Mouse (Mus musculus) layer of hippocampus, adult 2 months (tissue): ENCODE data around the gene Aldh1a7. TPM values are rescaled to one million over a fixed set of nuclear protein-coding genes. Genes with fewer than 3 reads are reported as not detected.
"Not testable (repeated sequence)": the region's sequence is repeated elsewhere in the genome, so short reads cannot be mapped to it uniquely, and the experiment has no call there.

Experiments
- DNase-seq, 2 experiments: peaks; one replicate each; pipeline ENCODE4 v3.0.0; 2022; ENCODE audit warnings: low spot score in 2 of 2
- H3K27ac ChIP-seq: fragments of 200-600 bp; 2 replicates; pipeline ENCODE4 v1.8.1; 2022
- H3K4me3 ChIP-seq: fragments of 200-600 bp; 2 replicates; pipeline ENCODE4 v1.8.1; 2022; ENCODE audit warnings: mild to moderate bottlenecking
- CTCF ChIP-seq: fragments of 200-600 bp; conservative IDR thresholded peaks from 2 replicates; pipeline ENCODE4 v1.8.1; 2022; ENCODE audit warnings: antibody characterized with exemption, mild to moderate bottlenecking, moderate library complexity
- total RNA-seq, 2 experiments: library from RNA; stranded (reverse); gene quantifications; 2 replicates each; pipeline ENCODE4 v1.2.3; 2021

Aldh1a7 gene
- total RNA-seq, 2 experiments from 2014 or later: 0.18 to 0.44 TPM

DNA sequence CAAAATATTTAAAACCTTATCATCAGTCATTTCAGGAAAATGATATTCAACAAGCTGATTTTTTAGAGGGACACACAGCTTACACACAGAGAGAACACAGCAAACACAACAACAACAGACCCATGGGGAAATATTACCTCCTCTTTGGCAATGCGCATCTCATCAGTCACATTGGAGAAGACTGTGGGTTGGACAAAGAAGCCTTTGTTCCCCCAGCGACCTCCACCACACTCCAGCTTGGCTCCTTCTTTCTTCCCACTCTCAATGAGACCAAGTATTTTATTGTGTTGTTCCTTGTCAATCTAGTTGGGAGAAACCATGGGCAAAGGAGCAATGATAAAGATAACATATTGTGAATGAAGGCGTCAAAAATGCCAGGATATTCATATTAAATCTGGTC, 25.3 kb downstream of the Aldh1a7 start:
- no peak for DNase-seq
- TF ChIP-seq CTCF: no peak

DNA sequence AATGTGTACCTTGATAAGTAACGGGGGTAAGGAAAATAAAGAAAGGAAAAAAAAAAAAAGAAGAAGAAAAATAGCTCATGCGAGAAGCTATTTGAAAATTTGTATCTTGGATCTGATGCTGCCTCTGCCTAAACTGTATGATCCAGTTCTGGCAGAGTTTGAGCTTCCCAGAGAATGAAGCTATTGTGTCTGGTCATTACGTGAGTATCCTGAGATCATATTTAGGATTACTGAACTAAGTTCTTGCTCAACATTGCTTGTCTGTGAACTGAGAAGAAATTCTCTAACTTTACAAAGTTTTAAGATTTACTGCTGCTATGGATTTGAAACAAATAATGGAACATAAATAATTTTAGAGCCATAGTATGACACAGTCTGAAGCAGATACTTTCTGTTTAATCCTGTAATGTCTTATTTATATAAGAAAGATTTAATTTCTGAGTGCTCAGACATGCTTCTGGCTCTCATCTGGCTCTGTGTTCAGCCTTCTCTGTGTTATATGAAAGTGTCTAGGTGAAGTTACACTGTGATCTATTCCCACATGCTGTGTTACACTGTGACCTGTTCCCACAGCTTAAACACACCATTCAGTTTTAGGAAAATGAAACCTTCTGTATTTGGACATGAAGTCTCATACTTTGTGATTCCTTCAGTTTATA, 49.5 kb downstream of the Aldh1a7 start:
- Histone ChIP-seq H3K4me3 (no peak overlapping the region), H3K27ac (no peak overlapping the region)
- DNase-seq: no peak
- no peak for TF ChIP-seq CTCF

More for the DNA sequence above, 25.3 kb downstream of the Aldh1a7 start:
- Histone ChIP-seq H3K27ac (no peak overlapping the region), H3K4me3 (no peak overlapping the region)

DNA sequence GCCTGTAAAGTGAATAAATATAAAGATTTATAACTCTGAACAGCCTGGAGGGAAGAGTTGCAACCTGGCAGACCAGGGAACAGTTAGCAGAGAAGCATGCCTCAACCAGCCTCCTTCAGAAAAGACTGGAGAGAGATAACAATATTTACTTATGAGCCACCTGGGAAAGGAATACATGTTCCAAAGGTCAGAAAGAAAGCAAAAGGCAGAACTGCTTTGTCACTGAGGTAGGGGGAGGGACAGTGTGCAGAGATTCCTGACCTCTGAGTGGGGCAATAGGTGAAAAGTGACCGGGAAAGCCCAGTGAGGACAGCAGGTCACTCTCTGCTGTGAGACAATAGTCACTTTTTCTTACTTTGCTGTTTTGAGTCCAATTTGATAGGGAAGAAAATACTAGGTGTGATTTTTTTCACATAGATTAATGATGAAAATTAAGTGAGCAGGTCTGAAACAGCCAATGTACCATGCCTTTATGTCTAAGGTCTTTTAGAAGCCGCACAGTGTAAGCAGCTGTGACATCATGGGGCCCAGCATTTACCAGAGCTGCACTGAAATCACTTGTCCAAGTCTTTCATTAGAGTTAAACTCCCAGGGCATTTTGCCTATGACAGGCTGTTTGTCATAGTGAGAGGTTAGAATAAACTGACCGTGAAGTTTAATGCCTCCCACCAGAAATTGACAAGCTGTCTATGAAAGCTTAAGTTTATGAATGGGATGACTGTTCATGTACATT, 73.1 kb downstream of the Aldh1a7 start:
- TF ChIP-seq CTCF: no peak
- Histone ChIP-seq H3K27ac (no peak overlapping the region), H3K4me3 (no peak overlapping the region)
- DNase-seq: no peak

DNA sequence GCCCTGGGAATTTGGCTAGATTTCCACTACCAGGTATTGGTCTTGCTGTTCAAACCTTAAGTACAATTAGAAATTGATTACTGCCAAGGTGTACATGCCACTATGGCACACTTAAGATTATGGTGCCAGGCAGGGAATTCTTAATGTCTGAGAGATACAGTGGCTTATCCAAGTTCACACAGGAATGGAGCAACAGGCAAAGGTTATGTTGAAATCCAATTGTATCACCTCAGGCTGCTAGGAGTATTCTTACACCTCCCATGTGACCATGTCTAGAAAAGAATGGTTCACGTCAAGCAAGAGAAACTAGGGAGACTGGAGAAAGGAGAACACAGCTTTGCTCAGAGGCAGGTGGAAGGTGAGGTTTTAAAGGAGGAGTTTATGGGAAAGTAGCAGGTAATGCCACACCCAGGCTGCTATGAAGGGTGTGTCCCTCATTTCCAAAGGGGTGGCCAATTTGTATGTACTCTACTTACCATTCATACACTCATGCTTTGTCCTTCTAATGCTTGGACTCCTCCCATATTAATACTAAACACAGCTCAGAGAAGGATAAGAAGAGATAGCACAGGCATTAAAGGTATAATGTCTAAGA, 74.2 kb downstream of the Aldh1a7 start:
- Histone ChIP-seq H3K4me3 (no peak overlapping the region), H3K27ac (no peak overlapping the region)
- DNase-seq: no peak
- no peak for TF ChIP-seq CTCF

DNA sequence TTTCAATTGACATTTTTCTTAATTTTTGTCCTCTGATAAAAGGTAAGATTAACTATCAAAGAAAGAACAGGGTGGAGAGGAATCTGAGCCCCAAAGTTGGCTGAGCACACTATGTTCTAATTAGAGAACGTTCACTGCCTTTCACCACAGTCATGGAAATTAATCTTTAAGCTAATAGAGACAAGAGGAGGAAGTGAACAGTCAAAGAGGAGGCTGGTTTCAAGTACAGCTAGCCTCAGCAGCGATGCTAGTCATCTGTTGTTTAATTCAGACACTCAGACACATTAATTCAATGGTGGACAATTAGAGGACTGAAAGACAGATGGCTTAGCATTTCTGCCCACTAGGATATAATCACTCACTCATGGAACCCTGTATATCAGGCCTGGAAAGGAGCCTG, 77.4 kb downstream of the Aldh1a7 start:
- no peak overlapping the region for H3K27ac ChIP-seq
- no peak for TF ChIP-seq CTCF
- no peak for DNase-seq
- H3K4me3 ChIP-seq: no peak overlapping the region

DNA sequence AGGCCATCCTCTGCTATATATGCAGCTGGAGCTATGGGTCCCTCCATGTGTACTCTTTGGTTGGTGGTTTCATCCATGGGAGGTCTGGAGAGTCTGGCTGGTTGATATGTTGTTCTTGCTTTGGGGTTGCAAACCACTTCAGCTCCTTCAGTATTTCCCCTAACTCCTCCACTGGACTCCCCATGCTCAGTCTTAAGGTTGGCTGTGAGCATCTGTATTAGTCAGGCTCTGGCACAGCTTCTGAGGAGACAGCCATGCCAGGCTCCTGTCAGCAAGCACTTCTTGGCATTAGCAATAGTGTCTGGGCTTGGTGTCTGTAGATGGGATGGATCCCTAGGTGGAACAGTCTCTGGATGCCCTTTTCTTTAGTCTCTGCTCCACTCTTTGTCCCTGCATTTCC, 79.9 kb downstream of the Aldh1a7 start:
- DNase-seq, H3K27ac ChIP-seq, H3K4me3 ChIP-seq: not testable (repeated sequence)

DNA sequence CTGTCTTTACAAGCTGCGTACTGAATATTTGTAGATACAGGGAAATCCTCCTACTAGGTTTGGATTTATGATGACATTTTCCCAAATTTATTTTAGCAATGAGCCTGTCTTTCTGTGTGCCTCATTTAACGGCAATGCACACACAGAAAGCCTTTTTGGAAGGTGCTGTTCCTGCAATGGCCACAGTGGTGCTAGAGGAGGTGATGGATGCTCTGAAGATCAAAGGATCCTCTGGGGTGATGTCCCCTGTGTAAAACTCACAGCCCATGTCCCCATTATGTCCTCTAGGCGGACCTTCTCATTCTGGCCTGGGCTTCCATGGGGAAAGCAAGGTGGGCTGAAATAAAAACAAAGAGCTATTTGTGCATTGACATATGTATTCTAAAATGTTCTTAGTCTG, 83.0 kb downstream of the Aldh1a7 start:
- TF ChIP-seq CTCF: peak; percentile 57
- Histone ChIP-seq H3K27ac (no peak overlapping the region), H3K4me3 (no peak overlapping the region)
- DNase-seq: no peak

Other genes starting within 250 kb of the Aldh1a7 start
- 10 to 100 TPM; 52.6 to 68.9 TPM for gene Aldh1a1, start 234.8 kb downstream of the Aldh1a7 start, total RNA-seq
- gene Tmc1, start 226.6 kb upstream of the Aldh1a7 start, total RNA-seq: not detected